Mouse (Mus musculus) kidney, embryonic 14.5 days (tissue): ENCODE results near the gene Qdpr. TPM values are rescaled to one million over a fixed set of nuclear protein-coding genes. Genes with fewer than 3 reads are reported as not detected.

Source experiments
- ATAC-seq: fragments of 200-750 bp; cut with Nextera tagmentation; 2 replicates; pipeline ENCODE4 v1.8.0; 2017; ENCODE audit warnings: moderate number of reproducible peaks, mild to moderate bottlenecking, moderate TSS enrichment, moderate library complexity; ENCODE audit not compliant: low FRiP score, low TSS enrichment
- H3K27ac ChIP-seq: fragments of 300-500 bp; sonication (generic); 2 replicates; pipeline ENCODE4 v1.5.1; 2014; ENCODE audit warnings: low read depth, mild to moderate bottlenecking, low read length, moderate library complexity, mixed read lengths
- H3K27me3 ChIP-seq: fragments of 300-500 bp; sonication (generic); 2 replicates; pipeline ENCODE4 v1.6.1; 2014; ENCODE audit warnings: mild to moderate bottlenecking, low read length; ENCODE audit not compliant: control insufficient read depth, insufficient read depth
- H3K36me3 ChIP-seq: fragments of 300-500 bp; sonication (generic); 2 replicates; pipeline ENCODE4 v1.6.1; 2014; ENCODE audit warnings: low read length, mixed read lengths; ENCODE audit not compliant: control insufficient read depth, insufficient read depth
- H3K4me1 ChIP-seq: fragments of 300-500 bp; sonication (generic); 2 replicates; pipeline ENCODE4 v1.6.1; 2014; ENCODE audit warnings: low read length, mixed read lengths; ENCODE audit not compliant: control insufficient read depth, insufficient read depth
- H3K4me2 ChIP-seq: fragments of 300-500 bp; sonication (generic); replicated peaks from 2 replicates; pipeline ENCODE4 v1.6.1; 2014; ENCODE audit warnings: low read depth, mild to moderate bottlenecking, low read length
- H3K4me3 ChIP-seq: fragments of 300-500 bp; sonication (generic); 2 replicates; pipeline ENCODE4 v1.5.1; 2014; ENCODE audit warnings: mild to moderate bottlenecking, low read length
- H3K9ac ChIP-seq: fragments of 300-500 bp; sonication (generic); 2 replicates; pipeline ENCODE4 v1.6.1; 2014; ENCODE audit warnings: low read depth, mild to moderate bottlenecking, low read length, moderate library complexity
- H3K9me3 ChIP-seq: fragments of 300-500 bp; sonication (generic); 2 replicates; pipeline ENCODE4 v1.6.1; 2016; ENCODE audit warnings: low read length; ENCODE audit not compliant: control insufficient read depth
- WGBS: fragments of 180-500 bp; shearing (Covaris S2); extraction: QIAGEN DNeasy Blood & Tissue Kit; methylation state at CpG from one replicate; pipeline ENCODE4 v1.1.7; 2014; 5-methylcytosine and 5-hydroxymethylcytosine counted together
- polyA plus RNA-seq: library from polyadenylated mRNA; unstranded; fragments of >200 nt; fragmentation: Nextera tagmentation; extraction: Ambion mirVana; gene quantifications from 2 replicates; pipeline ENCODE4 v1.2.1, GENCODE M21; 2014

Gene Qdpr
- polyA plus RNA-seq, 1 experiment from 2014 or later, result 146 TPM

GRCm38 (mm10) chr5:45474215-45474614 lies 24.2 kb upstream of the Qdpr start:
- ATAC-seq, result 0 out of 2 replicates have a peak, but pooled peaks have one; percentile 32
- no peak overlapping the region for H3K27ac ChIP-seq
- H3K4me3 ChIP-seq, result no peak overlapping the region
- H3K36me3 ChIP-seq, result no peaks in the 10 kb centered on the region
- 39% methylated on average over 6 of the region's 6 CpGs for WGBS
- H3K4me1 ChIP-seq, result 0 out of 2 replicates have a peak, but pooled peaks cover 5% of the 10 kb centered on the region
- no peaks in the 10 kb centered on the region for H3K9me3 ChIP-seq
- H3K4me2 ChIP-seq, result no peak overlapping the region
- no peaks in the 10 kb centered on the region for H3K27me3 ChIP-seq
- H3K9ac ChIP-seq, result no peak overlapping the region

GRCm38 (mm10) chr5:45473521-45473920 lies 23.5 kb upstream of the Qdpr start:
- WGBS, result 85% methylated on average over 1 of the region's 1 CpGs
- H3K4me2 ChIP-seq, result no peak overlapping the region
- H3K4me1 ChIP-seq, result 0 out of 2 replicates have a peak, but pooled peaks cover 5% of the 10 kb centered on the region
- no peak overlapping the region for H3K27ac ChIP-seq
- H3K4me3 ChIP-seq, result no peak overlapping the region
- H3K36me3 ChIP-seq, result no peaks in the 10 kb centered on the region
- no peak for ATAC-seq
- no peaks in the 10 kb centered on the region for H3K9me3 ChIP-seq
- no peaks in the 10 kb centered on the region for H3K27me3 ChIP-seq
- H3K9ac ChIP-seq, result no peak overlapping the region

GRCm38 (mm10) chr5:45472880-45473450 lies 22.9 kb upstream of the Qdpr start:
- H3K4me2 ChIP-seq, result no peak overlapping the region
- WGBS, result 41% methylated on average over 7 of the region's 7 CpGs
- H3K4me1 ChIP-seq, result 0 out of 2 replicates have a peak, but pooled peaks cover 5% of the 10 kb centered on the region
- H3K9me3 ChIP-seq, result no peaks in the 10 kb centered on the region
- no peaks in the 10 kb centered on the region for H3K27me3 ChIP-seq
- ATAC-seq, result no peak
- H3K36me3 ChIP-seq, result no peaks in the 10 kb centered on the region
- no peak overlapping the region for H3K9ac ChIP-seq
- no peak overlapping the region for H3K4me3 ChIP-seq
- no peak overlapping the region for H3K27ac ChIP-seq

GRCm38 (mm10) chr5:45454456-45454855 lies 4.4 kb upstream of the Qdpr start:
- no peaks in the 10 kb centered on the region for H3K27me3 ChIP-seq
- H3K27ac ChIP-seq, result no peak overlapping the region
- no peaks in the 10 kb centered on the region for H3K9me3 ChIP-seq
- H3K4me3 ChIP-seq, result no peak overlapping the region
- WGBS, result 44% methylated on average over 9 of the region's 9 CpGs
- ATAC-seq, result no peak
- no peaks in the 10 kb centered on the region for H3K4me1 ChIP-seq
- no peaks in the 10 kb centered on the region for H3K36me3 ChIP-seq
- no peak overlapping the region for H3K9ac ChIP-seq
- no peak overlapping the region for H3K4me2 ChIP-seq

GRCm38 (mm10) chr5:45453451-45453850 lies 3.4 kb upstream of the Qdpr start, which contains the start of gene Clrn2:
TSS of gene Clrn2 (plus strand) at chr5:45453751.
- Histone ChIP-seq H3K9me3 (no peaks in the 10 kb centered on the region), H3K27me3 (no peaks in the 10 kb centered on the region)

GRCm38 (mm10) chr5:45449206-45449605 lies 830 bp downstream of the Qdpr start:
- Histone ChIP-seq H3K4me3 (peak overlapping the region; percentile 59), H3K27ac (no peak overlapping the region), H3K4me2 (peak overlapping the region; percentile 75), H3K27me3 (no peaks in the 10 kb centered on the region), H3K9me3 (no peaks in the 10 kb centered on the region), H3K36me3 (peaks cover under 1% of the 10 kb centered on the region; the same call in 1 of the 2 replicates), H3K4me1 (0 out of 2 replicates have a peak, but pooled peaks cover 7% of the 10 kb centered on the region), H3K9ac (peak overlapping the region; percentile 63; the same call in 1 of the 2 replicates)
- WGBS, result 3% methylated on average over 8 of the region's 8 CpGs
- ATAC-seq, result no peak

More at GRCm38 (mm10) chr5:45453451-45453850, 3.4 kb upstream of the Qdpr start, which contains the start of gene Clrn2:
- no peaks in the 10 kb centered on the region for H3K36me3 ChIP-seq
- WGBS, result 49% methylated on average over 6 of the region's 6 CpGs
- 0 out of 2 replicates have a peak, but pooled peaks cover 7% of the 10 kb centered on the region for H3K4me1 ChIP-seq
- ATAC-seq, result no peak
- H3K4me3 ChIP-seq, result no peak within 1 kb of the TSS
- no peak within 1 kb of the TSS for H3K4me2 ChIP-seq
- no peak within 1 kb of the TSS for H3K9ac ChIP-seq
- H3K27ac ChIP-seq, result no peak within 1 kb of the TSS

- 0 out of 2 replicates have a peak, but pooled peaks cover 7% of the 10 kb centered on the region for H3K4me1 ChIP-seq
- no peak overlapping the region; the same call in 1 of the 2 replicates for H3K4me3 ChIP-seq
- H3K4me2 ChIP-seq, result peak overlapping the region; percentile 75
- ATAC-seq, result no peak
- no peaks in the 10 kb centered on the region for H3K27me3 ChIP-seq
- H3K9me3 ChIP-seq, result no peaks in the 10 kb centered on the region
- no peak overlapping the region for H3K27ac ChIP-seq
- H3K9ac ChIP-seq, result peak overlapping the region; percentile 63; the same call in 1 of the 2 replicates
- WGBS, result 72% methylated on average over 5 of the region's 5 CpGs
- peaks cover 5% of the 10 kb centered on the region; the same call in 1 of the 2 replicates for H3K36me3 ChIP-seq
Measured at GRCm38 (mm10) chr5:45448676-45449075, 1.4 kb downstream of the Qdpr start.

GRCm38 (mm10) chr5:45444130-45444832 lies 5.8 kb downstream of the Qdpr start:
- Histone ChIP-seq H3K4me2 (no peak overlapping the region), H3K4me1 (0 out of 2 replicates have a peak, but pooled peaks cover 7% of the 10 kb centered on the region), H3K27me3 (no peaks in the 10 kb centered on the region), H3K36me3 (peaks cover 18% of the 10 kb centered on the region; the same call in 1 of the 2 replicates), H3K9me3 (no peaks in the 10 kb centered on the region), H3K9ac (no peak overlapping the region), H3K27ac (no peak overlapping the region), H3K4me3 (no peak overlapping the region)
- 78% methylated on average over 8 of the region's 8 CpGs for WGBS
- no peak for ATAC-seq

- H3K27ac ChIP-seq, result no peak overlapping the region
Measured at GRCm38 (mm10) chr5:45441745-45442144, 8.3 kb downstream of the Qdpr start.

More at GRCm38 (mm10) chr5:45441745-45442144, 8.3 kb downstream of the Qdpr start:
- Histone ChIP-seq H3K9ac (no peak overlapping the region), H3K9me3 (no peaks in the 10 kb centered on the region), H3K36me3 (peaks cover 31% of the 10 kb centered on the region; the same call in 1 of the 2 replicates), H3K4me1 (no peaks in the 10 kb centered on the region), H3K4me2 (no peak overlapping the region), H3K27me3 (no peaks in the 10 kb centered on the region), H3K4me3 (no peak overlapping the region)
- WGBS, result 61% methylated on average over 3 of the region's 3 CpGs
- no peak for ATAC-seq
